Mouse (Mus musculus): ENCODE measurements around the gene Loxl3. TPM values are rescaled to one million over a fixed set of nuclear protein-coding genes. Genes with fewer than 3 reads are reported as not detected.

Loxl3 gene
- polyA plus RNA-seq, 1 experiment, result 124 TPM

DNA sequence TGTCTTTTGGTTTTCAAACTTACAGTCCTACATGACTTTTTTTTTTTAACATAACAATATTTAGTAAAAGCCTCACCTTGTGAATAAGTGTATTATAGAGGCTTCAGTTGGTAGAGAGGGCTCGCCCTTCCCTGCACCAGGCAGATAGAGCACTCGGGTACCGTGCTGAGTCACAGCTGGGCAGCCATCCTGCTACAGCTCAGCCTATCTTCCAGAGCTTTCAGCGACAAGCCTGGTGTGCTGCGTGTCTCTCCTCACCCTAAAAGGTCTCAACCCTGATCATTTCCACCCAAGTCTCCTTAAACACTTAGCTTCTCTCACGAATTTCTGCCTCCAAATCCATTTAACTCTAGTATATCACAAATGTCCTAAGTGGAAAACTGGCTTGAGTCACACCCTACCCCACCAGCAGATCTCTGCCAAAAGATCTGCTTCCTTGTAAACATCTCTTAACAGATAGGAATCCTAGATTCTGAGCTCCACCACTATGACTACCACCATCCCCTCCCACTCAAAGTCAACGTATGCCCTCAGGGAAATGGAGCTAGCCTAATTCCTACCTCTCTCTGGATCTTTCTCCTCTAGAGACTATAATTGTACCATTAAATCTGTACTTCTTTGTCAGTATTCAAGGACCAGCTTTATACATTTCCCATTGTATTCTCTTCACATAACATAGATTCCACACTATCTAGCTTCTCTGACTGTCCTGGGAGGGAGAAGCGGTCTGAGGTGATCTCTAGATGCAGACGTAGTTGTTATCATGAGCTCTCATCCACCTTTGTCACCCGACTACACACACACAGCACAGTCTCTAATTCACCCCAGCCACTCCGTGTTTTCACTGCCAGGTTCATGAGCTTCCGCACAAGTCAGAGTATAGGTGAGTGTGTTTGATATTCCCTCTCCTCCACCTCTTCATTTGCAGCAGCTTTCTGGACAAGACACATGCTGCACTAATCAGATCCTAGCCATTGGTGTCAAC, 19.2 kb upstream of the Loxl3 start:
- H3K4me1 ChIP-seq (ENCODE audit: control insufficient read depth, insufficient read depth, low read length), result peaks cover 17% of the 10 kb centered on the region
- TF ChIP-seq CTCF (IDR thresholded peaks at IDR 0.05; ENCODE audit: borderline replicate concordance, insufficient read depth, low read length) (no peak), POLR2A (IDR thresholded peaks at IDR 0.05; ENCODE audit: low read depth, low read length) (no peak)
- no peak overlapping the region for H3K4me3 ChIP-seq (ENCODE audit: insufficient read depth, low read length)
- peak overlapping the region; percentile 93 for H3K27ac ChIP-seq (ENCODE audit: insufficient read depth, low read length)

DNA sequence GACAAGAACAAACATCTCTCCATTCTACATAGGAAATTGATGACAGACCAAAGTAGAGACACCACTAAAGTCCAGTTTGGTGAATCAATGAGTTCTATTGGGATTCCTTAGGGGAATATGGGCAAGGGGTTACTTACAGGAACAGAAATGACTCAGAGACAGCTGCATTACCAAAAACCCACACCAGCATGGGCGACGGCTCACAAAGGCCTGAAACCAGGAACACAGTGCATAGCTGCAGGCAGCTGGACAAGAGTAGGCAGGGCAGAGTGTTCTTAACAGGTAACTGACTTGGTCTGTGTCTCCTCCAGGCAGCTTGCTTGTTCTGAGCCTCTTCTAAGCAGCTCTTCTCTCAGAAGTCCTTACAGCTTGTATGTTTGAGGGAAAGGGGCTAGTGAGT, 18.2 kb upstream of the Loxl3 start:
- TF ChIP-seq POLR2A (IDR thresholded peaks at IDR 0.05; ENCODE audit: low read depth, low read length) (no peak), CTCF (IDR thresholded peaks at IDR 0.05; ENCODE audit: borderline replicate concordance, insufficient read depth, low read length) (no peak)
- Histone ChIP-seq H3K4me3 (ENCODE audit: insufficient read depth, low read length) (no peak overlapping the region), H3K4me1 (ENCODE audit: control insufficient read depth, insufficient read depth, low read length) (peaks cover 17% of the 10 kb centered on the region), H3K27ac (ENCODE audit: insufficient read depth, low read length) (peak overlapping the region; percentile 99)

DNA sequence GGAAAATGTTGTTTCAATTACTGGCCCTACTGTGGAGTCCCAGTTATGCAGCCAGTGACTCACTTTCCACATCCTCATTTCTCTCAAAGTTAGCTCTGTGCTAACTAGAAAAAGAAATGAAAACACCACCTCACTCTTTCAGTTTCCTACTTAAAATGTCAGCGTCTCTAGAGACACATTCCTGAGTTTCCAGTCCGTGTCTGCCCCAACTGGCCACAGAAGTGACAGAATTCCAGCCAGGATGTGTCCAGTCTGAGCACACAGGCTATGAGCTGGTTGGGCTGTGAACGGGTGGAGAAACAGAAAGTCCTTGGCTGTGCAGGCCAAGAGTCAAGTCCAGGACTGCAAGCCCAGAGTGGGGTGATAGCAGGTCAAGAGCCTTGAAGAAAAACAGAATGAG, 16.8 kb upstream of the Loxl3 start:
- no peak overlapping the region for H3K4me3 ChIP-seq (ENCODE audit: insufficient read depth, low read length)
- peak overlapping the region; percentile 96 for H3K27ac ChIP-seq (ENCODE audit: insufficient read depth, low read length)
- TF ChIP-seq POLR2A (IDR thresholded peaks at IDR 0.05; ENCODE audit: low read depth, low read length) (peak; percentile 30), CTCF (IDR thresholded peaks at IDR 0.05; ENCODE audit: borderline replicate concordance, insufficient read depth, low read length) (no peak)
- peaks cover 20% of the 10 kb centered on the region for H3K4me1 ChIP-seq (ENCODE audit: control insufficient read depth, insufficient read depth, low read length)

DNA sequence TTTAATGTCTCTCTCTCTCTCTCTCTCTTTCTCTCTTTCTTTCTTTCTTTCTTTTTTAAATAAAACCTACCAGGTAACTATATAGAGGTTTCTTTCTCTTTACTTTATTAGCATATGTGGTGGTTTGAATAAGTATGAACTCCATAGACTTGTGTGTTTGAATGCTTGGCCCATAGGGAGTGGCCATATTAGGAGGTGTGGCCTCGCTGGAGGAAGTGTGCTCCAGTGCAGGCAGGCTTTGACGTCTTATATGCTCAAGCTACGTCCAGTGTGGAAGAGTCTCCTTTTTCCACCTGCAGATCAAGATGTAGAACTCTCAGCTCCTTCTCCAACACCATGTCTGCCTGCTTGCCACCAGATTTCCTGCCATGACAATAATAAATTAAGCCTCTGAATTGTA, 14.9 kb upstream of the Loxl3 start:
- Histone ChIP-seq H3K4me1 (ENCODE audit: control insufficient read depth, insufficient read depth, low read length) (peaks cover 26% of the 10 kb centered on the region), H3K4me3 (ENCODE audit: insufficient read depth, low read length) (no peak overlapping the region), H3K27ac (ENCODE audit: insufficient read depth, low read length) (no peak overlapping the region)
- TF ChIP-seq CTCF (IDR thresholded peaks at IDR 0.05; ENCODE audit: borderline replicate concordance, insufficient read depth, low read length), result no peak
- TF ChIP-seq POLR2A (IDR thresholded peaks at IDR 0.05; ENCODE audit: low read depth, low read length), result no peak

DNA sequence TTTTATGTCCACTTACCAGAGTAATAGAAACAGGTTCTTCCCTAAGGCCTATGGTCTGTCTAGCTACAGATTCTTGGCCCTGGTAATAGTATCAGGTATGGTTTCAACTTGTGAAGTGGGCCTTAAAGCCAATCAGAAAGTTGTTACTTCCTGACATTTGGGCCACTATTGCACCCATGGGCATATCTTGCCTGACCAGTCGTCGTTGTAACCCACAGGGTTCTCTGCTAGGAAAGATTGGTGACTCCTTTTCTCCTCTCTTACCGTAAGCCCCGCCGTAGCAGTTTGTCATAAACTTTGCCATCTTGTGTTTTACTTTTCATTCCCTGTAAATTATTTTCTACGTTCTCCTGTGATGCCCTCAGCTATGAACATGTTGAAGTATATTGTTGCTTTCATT, 13.9 kb upstream of the Loxl3 start:
- no peak overlapping the region for H3K27ac ChIP-seq (ENCODE audit: insufficient read depth, low read length)
- TF ChIP-seq CTCF (IDR thresholded peaks at IDR 0.05; ENCODE audit: borderline replicate concordance, insufficient read depth, low read length), result no peak
- no peak for TF ChIP-seq POLR2A (IDR thresholded peaks at IDR 0.05; ENCODE audit: low read depth, low read length)
- no peak overlapping the region for H3K4me3 ChIP-seq (ENCODE audit: insufficient read depth, low read length)
- H3K4me1 ChIP-seq (ENCODE audit: control insufficient read depth, insufficient read depth, low read length), result peaks cover 29% of the 10 kb centered on the region

DNA sequence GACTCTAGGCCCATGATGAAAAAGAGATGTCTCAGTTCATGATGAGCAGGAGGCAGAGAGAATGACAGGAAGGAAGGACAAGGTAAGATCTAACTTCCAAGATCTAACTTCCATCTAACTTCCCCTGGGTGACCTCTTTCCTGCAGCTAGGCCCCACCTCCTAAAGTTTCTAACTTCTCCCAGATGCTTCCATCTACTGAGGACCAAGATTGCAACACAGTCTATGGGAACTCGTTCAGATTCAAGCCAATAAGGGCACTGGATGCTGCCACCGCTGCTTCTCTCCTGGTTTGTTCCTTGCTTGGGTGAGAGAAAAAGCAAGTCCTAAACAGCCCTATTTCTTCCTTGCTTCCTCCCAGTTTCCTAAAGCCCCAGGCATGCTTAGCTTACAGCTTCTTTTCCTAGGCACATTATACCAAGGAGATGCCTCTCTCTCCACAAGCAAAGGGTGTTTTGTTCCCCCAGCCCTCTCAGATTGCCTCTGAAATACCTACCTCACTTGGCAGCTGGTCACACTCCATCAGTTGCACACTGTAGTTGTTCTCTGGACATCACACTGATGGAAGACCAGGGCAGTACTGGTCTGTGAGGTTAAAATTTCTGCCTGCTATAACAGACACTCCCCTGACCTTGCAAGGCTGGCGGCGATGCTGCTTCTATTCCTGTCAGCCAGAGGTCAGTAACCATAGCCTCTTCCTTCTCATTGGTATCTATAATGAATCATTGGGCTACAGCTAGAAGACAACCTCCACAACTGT, 13.0 kb upstream of the Loxl3 start:
- Histone ChIP-seq H3K4me1 (ENCODE audit: control insufficient read depth, insufficient read depth, low read length) (peaks cover 27% of the 10 kb centered on the region), H3K27ac (ENCODE audit: insufficient read depth, low read length) (no peak overlapping the region), H3K4me3 (ENCODE audit: insufficient read depth, low read length) (no peak overlapping the region)
- TF ChIP-seq CTCF (IDR thresholded peaks at IDR 0.05; ENCODE audit: borderline replicate concordance, insufficient read depth, low read length) (no peak), POLR2A (IDR thresholded peaks at IDR 0.05; ENCODE audit: low read depth, low read length) (no peak)

DNA sequence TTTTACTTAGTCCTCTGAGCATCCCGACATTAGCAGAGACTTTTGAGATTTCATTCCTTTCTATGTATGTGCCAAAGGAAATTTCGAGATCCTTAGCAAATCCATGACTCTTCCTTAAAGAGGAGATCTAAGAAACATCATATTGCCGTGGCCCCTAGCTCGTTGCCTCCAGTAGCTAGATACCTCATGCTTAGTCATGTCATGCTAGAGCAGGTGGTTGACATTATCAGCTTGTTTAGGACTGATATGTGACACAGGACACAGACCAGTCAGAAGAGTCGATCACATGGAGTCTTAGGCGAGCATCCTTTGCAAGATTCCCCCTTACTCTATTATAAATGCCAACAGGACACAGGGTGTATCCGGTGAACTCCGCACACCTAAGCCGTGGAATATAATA, 11.0 kb upstream of the Loxl3 start:
- no peak for TF ChIP-seq POLR2A (IDR thresholded peaks at IDR 0.05; ENCODE audit: low read depth, low read length)
- peak overlapping the region; percentile 95; the same call in 1 of the 2 replicates for H3K27ac ChIP-seq (ENCODE audit: insufficient read depth, low read length)
- no peak overlapping the region for H3K4me3 ChIP-seq (ENCODE audit: insufficient read depth, low read length)
- peaks cover 26% of the 10 kb centered on the region for H3K4me1 ChIP-seq (ENCODE audit: control insufficient read depth, insufficient read depth, low read length)

DNA sequence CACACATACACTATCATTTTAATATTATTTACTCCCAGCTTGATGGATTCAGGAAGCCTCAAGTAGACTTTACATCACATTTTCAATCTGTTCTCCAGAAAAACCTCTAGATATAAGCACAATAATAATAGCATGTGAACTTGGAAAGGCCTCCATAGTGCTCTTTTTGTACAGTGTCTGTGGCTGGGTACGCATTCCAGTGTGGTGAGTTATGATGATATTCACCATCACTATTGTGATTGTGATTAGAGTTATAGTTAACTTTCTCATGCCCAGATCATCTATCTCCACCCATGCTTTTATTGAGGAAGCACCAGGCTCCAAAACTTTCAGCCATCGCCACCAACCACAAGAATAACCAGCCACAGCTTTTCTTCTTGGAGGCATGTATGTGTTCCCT, 10.2 kb upstream of the Loxl3 start:
- TF ChIP-seq POLR2A (IDR thresholded peaks at IDR 0.05; ENCODE audit: low read depth, low read length) (no peak), CTCF (IDR thresholded peaks at IDR 0.05; ENCODE audit: borderline replicate concordance, insufficient read depth, low read length) (no peak)
- Histone ChIP-seq H3K27ac (ENCODE audit: insufficient read depth, low read length) (peak overlapping the region; percentile 95), H3K4me1 (ENCODE audit: control insufficient read depth, insufficient read depth, low read length) (peaks cover 32% of the 10 kb centered on the region), H3K4me3 (ENCODE audit: insufficient read depth, low read length) (no peak overlapping the region)

DNA sequence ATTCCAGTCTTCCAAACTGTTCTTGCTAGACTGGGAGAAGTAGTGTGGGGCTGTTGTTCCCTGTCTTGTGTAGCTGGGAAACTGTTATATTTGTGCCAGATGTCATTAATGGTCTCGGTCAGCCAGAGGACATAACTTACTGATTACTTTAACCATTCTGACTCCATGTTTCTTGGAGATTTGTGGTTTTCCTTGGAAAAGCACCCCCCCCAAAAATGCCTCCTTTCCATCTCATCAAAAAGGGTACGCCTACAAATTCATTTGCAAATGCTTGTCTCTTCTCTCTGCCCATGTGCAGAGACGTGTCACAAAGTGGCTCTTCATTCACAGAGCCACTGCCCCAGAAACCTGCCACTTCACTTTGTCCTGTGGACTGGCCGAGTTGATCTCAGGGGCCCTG, 9.6 kb upstream of the Loxl3 start:
- H3K4me1 ChIP-seq (ENCODE audit: control insufficient read depth, insufficient read depth, low read length), result peaks cover 36% of the 10 kb centered on the region
- TF ChIP-seq CTCF (IDR thresholded peaks at IDR 0.05; ENCODE audit: borderline replicate concordance, insufficient read depth, low read length) (no peak), POLR2A (IDR thresholded peaks at IDR 0.05; ENCODE audit: low read depth, low read length) (no peak; the same call in 1 of the 2 replicates)
- H3K27ac ChIP-seq (ENCODE audit: insufficient read depth, low read length), result peak overlapping the region; percentile 95
- no peak overlapping the region for H3K4me3 ChIP-seq (ENCODE audit: insufficient read depth, low read length)

DNA sequence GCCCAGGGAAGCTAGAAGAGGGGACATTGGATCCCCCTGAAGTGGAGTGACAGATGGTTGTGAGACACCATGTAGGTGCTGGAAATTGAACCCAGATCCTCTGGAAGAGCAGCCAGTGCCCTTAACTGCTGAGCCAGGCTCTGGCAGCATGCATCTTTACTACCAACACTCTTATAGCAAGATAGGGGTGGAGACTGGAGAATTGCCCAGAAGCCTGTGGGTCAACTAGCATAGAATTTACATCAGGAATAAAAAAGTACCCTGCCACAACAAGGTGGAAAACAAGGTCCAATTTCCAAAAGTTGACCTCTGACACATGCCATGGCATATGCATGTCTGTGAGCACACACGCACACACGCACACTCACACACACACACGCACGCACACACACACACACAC, 8.8 kb upstream of the Loxl3 start:
- TF ChIP-seq POLR2A (IDR thresholded peaks at IDR 0.05; ENCODE audit: low read depth, low read length) (0 out of 2 replicates have a peak, but pooled peaks have one; percentile 30), CTCF (IDR thresholded peaks at IDR 0.05; ENCODE audit: borderline replicate concordance, insufficient read depth, low read length) (no peak)
- peaks cover 36% of the 10 kb centered on the region for H3K4me1 ChIP-seq (ENCODE audit: control insufficient read depth, insufficient read depth, low read length)

More for the DNA sequence above, 8.8 kb upstream of the Loxl3 start:
- Histone ChIP-seq H3K4me3 (ENCODE audit: insufficient read depth, low read length) (no peak overlapping the region), H3K27ac (ENCODE audit: insufficient read depth, low read length) (peak overlapping the region; percentile 95)

Measured in embryonic fibroblast, embryonic 13.5 days (primary cell).